Mouse (Mus musculus) bone marrow, adult 2 months (tissue): Measurements from ENCODE around the gene Cbr2. TPM values are rescaled to one million over a fixed set of nuclear protein-coding genes. Genes with fewer than 3 reads are reported as not detected.

Experiments
- H3K27ac ChIP-seq: fragments of 200-500 bp; 2 replicates; pipeline ENCODE4 v1.5.1; 2012; ENCODE audit warnings: low read depth, mild to moderate bottlenecking, control low read depth, inconsistent platforms, low read length; ENCODE audit not compliant: control insufficient read depth, poor library complexity, insufficient read depth
- H3K4me1 ChIP-seq: fragments of 200-500 bp; 2 replicates; pipeline ENCODE4 v1.6.1; 2011; ENCODE audit warnings: low read length; ENCODE audit not compliant: control insufficient read depth, insufficient read depth
- H3K4me3 ChIP-seq: fragments of 200-500 bp; replicated peaks from 2 replicates; pipeline ENCODE3; 2011; ENCODE audit warnings: mild to moderate bottlenecking, low read depth, low read length, control low read depth; ENCODE audit not compliant: control insufficient read depth
- CTCF ChIP-seq: fragments of 200-500 bp; IDR thresholded peaks from 2 replicates; pipeline ENCODE4 v1.5.1; 2011; ENCODE audit warnings: low read length, control low read depth; ENCODE audit not compliant: control insufficient read depth, insufficient read depth
- POLR2A ChIP-seq: fragments of 200-500 bp; IDR thresholded peaks from 2 replicates; pipeline ENCODE4 v1.6.1; 2011; ENCODE audit warnings: low read depth, mild to moderate bottlenecking, control low read depth, low read length, borderline replicate concordance; ENCODE audit not compliant: control insufficient read depth
- WGBS: fragments of 180-500 bp; shearing (Covaris S2); methylation state at CpG from one replicate; pipeline ENCODE4 v1.1.7; 2018; 5-methylcytosine and 5-hydroxymethylcytosine counted together
- polyA plus RNA-seq: library from polyadenylated mRNA; stranded (reverse); fragments of >200 nt; gene quantifications from 2 replicates; pipeline ENCODE4 v1.2.4, GENCODE M21; 2011; ENCODE audit warnings: low replicate concordance; ENCODE audit not compliant: missing spikeins, insufficient read depth, insufficient read length

Cbr2 gene
- polyA plus RNA-seq, 1 experiment: 3.8 TPM

GRCm38 (mm10) chr11:120706120-120706519 lies 25.8 kb downstream of the Cbr2 start:
- Histone ChIP-seq H3K4me3 (no peak overlapping the region), H3K27ac (no peak overlapping the region), H3K4me1 (no peaks in the 10 kb centered on the region)
- 89% methylated on average over 5 of the region's 5 CpGs for WGBS
- no peak for TF ChIP-seq POLR2A
- no peak for TF ChIP-seq CTCF

- Histone ChIP-seq H3K27ac (no peak overlapping the region), H3K4me3 (no peak overlapping the region), H3K4me1 (no peaks in the 10 kb centered on the region)
- WGBS: 80% methylated on average over 8 of the region's 8 CpGs
- no peak for TF ChIP-seq CTCF
- no peak for TF ChIP-seq POLR2A
Observed at GRCm38 (mm10) chr11:120704486-120705325, 27.2 kb downstream of the Cbr2 start.

GRCm38 (mm10) chr11:120703696-120704454 lies 28.0 kb downstream of the Cbr2 start:
- TF ChIP-seq POLR2A: no peak
- no peak for TF ChIP-seq CTCF
- no peak overlapping the region for H3K27ac ChIP-seq
- H3K4me3 ChIP-seq: no peak overlapping the region
- H3K4me1 ChIP-seq: no peaks in the 10 kb centered on the region
- WGBS: 84% methylated on average over 15 of the region's 15 CpGs

DNA sequence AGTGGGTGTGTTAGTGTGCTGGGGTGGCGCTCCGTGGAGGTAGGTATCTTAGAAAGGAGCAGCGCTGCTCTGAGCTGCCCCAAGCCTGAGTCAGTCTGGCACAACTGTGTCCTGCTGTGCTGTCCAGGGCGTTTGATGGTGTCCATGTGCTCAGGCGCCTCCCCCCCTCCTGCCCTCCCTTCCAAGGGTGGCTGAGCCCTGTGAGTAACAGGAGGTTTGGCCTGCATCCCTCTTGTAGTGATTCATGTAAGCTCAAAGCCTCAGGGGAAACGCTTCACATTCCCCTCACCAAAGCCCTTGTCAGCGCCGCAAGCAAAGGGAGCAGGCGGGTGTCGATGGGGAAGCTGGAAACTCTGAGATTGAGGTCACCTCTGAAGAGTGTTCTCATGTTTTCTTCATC lies 34.2 kb downstream of the Cbr2 start:
- Histone ChIP-seq H3K27ac (no peak overlapping the region), H3K4me3 (no peak overlapping the region), H3K4me1 (no peaks in the 10 kb centered on the region)
- TF ChIP-seq CTCF: no peak
- TF ChIP-seq POLR2A: no peak
- 88% methylated on average over 10 of the region's 10 CpGs for WGBS

DNA sequence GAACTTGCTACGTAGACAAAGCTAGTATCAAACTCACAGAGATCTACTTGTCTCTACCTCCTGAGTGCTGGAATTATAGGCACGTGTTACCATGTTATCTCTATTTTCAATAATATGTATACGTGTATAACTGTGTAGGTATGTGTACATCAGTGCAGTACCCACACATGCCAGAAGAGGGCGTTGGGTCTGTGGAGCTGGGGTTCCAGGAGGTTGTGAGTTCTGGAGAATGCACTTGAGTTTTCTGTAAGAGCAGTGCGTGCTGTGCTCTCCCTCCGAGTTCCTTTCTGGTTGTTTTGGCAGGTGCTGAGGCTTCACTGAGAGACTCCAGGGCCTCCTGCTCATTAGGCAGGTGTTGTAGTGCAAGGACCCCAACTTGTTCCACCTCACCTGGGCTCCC lies 35.3 kb downstream of the Cbr2 start:
- Histone ChIP-seq H3K4me1 (no peaks in the 10 kb centered on the region), H3K4me3 (no peak overlapping the region), H3K27ac (no peak overlapping the region)
- 88% methylated on average over 6 of the region's 6 CpGs for WGBS
- TF ChIP-seq CTCF: peak; percentile 22; the same call in 1 of the 2 replicates
- no peak for TF ChIP-seq POLR2A

- WGBS: 90% methylated on average over 12 of the region's 12 CpGs
- no peaks in the 10 kb centered on the region for H3K4me1 ChIP-seq
- no peak overlapping the region for H3K27ac ChIP-seq
- TF ChIP-seq POLR2A: no peak
- no peak for TF ChIP-seq CTCF
- H3K4me3 ChIP-seq: no peak overlapping the region
Observed at GRCm38 (mm10) chr11:120695641-120696040, 36.3 kb downstream of the Cbr2 start.

GRCm38 (mm10) chr11:120695184-120695583 lies 36.7 kb downstream of the Cbr2 start:
- TF ChIP-seq POLR2A (no peak), CTCF (no peak)
- H3K4me3 ChIP-seq: no peak overlapping the region
- WGBS: 85% methylated on average over 4 of the region's 4 CpGs
- H3K27ac ChIP-seq: no peak overlapping the region
- H3K4me1 ChIP-seq: no peaks in the 10 kb centered on the region

DNA sequence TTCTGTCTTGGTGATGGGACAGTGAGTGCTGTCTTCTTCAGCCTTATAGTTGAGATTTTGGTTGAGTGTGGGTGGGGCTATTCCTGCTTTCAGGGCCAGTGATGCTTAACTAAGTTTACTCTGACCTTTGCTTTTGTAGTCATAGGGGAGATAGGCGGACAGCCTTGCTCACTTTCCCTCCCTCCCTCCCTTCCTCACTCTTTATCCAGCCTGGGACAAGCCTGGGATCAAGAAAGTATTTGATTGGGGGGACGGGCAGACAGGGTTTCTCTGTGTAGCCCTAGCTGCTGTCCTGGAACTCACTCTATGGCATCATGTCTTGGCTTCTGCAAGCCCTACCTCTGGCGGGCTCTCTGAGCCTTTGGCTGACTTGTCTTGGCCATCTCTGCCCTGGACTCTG lies 38.5 kb downstream of the Cbr2 start:
- H3K4me3 ChIP-seq: no peak overlapping the region
- H3K27ac ChIP-seq: no peak overlapping the region
- TF ChIP-seq POLR2A (no peak), CTCF (no peak)
- 75% methylated on average over 3 of the region's 3 CpGs for WGBS
- H3K4me1 ChIP-seq: no peaks in the 10 kb centered on the region
